ENCODE assay signal across 9 mouse cellular contexts in the genomic region with DNA sequence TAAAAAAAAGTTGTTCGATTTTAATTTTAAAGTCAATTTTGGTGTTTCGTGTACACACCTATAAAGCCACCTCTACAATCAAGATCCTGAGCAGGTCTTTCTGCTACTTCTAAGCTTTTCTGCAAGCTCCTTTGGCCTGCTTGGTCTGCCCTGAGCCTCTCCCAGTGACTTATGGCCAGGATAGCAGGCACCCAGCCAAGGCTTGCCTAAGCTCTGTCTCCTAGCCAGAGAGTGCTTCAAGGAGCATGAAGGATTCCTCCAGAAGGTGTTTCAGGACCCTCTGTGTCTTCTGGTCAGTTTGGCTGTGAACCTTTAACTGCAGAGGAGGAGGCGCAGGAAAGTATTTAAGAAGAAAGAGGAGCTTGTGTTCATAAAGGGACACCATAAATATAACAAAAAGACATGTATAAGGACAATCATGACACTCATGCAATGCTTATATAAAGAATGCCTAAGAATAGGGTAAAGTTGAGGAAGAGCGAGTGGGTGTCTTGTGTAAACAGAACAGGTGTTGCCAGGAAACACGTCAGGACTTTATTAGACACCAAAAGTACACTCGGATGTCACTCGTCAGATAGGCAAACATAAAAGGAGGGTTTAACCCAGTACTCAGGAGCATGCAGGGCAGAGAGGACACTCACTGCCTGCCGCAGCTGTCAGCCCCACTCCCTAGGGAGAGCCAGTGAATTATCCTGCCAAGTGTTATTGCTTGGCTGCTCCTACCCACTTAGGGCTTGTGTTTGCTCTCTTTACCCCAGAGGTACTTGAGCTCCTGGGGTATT. TPM values are rescaled to one million over a fixed set of nuclear protein-coding genes. Genes with fewer than 3 reads are reported as not detected.
A peak's percentile ranks its signal among the peaks of the same experiment; 100 is the strongest.
DNase-seq lines count a peak whose midpoint lies in the region; ATAC-seq and TF ChIP-seq lines count a peak whose summit lies in the region.
"Had no signal": no experiment of that assay in that cellular context is flagged by ENCODE, and none has a peak within 500 bp of the region (broad histone marks: within the 10 kb centered on the region; RNA-seq: fewer than 3 reads in every experiment).

No protein-coding gene starts in this region.

- H3K27me3 ChIP-seq in heart, embryonic 12.5 days (replicated peaks) = no peaks in the 10 kb centered on the region
- no peaks in the 10 kb centered on the region for H3K27me3 ChIP-seq in myocyte (ENCODE audit: control insufficient read depth, insufficient read depth, insufficient read length)
- H3K27me3 ChIP-seq: embryonic facial prominence, embryonic 13.5 days had no signal

- H3K9me3 ChIP-seq in heart, embryonic 12.5 days (replicated peaks) = no peaks in the 10 kb centered on the region
- H3K9me3 ChIP-seq: embryonic facial prominence, embryonic 13.5 days had no signal

- no peak overlapping the region for H3ac ChIP-seq in myocyte (ENCODE audit: control insufficient read depth, insufficient read length)

- H3K4me2 ChIP-seq in heart, embryonic 12.5 days = no peak overlapping the region
- H3K4me2 ChIP-seq in myocyte (ENCODE audit: low read depth) = peak overlapping the region; percentile 68
- H3K4me2 ChIP-seq: embryonic facial prominence, embryonic 13.5 days had no signal

- peaks cover 30% of the 10 kb centered on the region for H3K4me1 ChIP-seq in heart, embryonic 12.5 days (replicated peaks)

- no peaks in the 10 kb centered on the region for H3K36me3 ChIP-seq in heart, embryonic 12.5 days
- no peaks in the 10 kb centered on the region for H3K36me3 ChIP-seq in myocyte (ENCODE audit: control insufficient read depth, insufficient read depth)
- H3K36me3 ChIP-seq: embryonic facial prominence, embryonic 13.5 days had no signal

- H3K27ac ChIP-seq in heart, embryonic 12.5 days (ENCODE audit: poor library complexity, severe bottlenecking) = peak overlapping the region; percentile 55
- H3K27ac ChIP-seq: embryonic facial prominence, embryonic 13.5 days had no signal

- WGBS in heart, embryonic 12.5 days = 60% methylated on average over 8 of the region's 8 CpGs

- peak; percentile 40; the same call in 1 of the 2 replicates for ATAC-seq in cerebellum, adult (ENCODE audit: insufficient number of reproducible peaks, low FRiP score, low TSS enrichment)
- ATAC-seq in heart, embryonic 12.5 days (ENCODE audit: insufficient number of reproducible peaks, low FRiP score) = no peak

- peak overlapping the region; percentile 26; the same call in 1 of the 2 replicates for H3K9ac ChIP-seq in heart, embryonic 12.5 days
- H3K9ac ChIP-seq: embryonic facial prominence, embryonic 13.5 days had no signal

- no peaks in the 10 kb centered on the region for H3K79me2 ChIP-seq in myocyte (ENCODE audit: control insufficient read depth, insufficient read depth)

- peak; percentile 24 for TF ChIP-seq POLR2A in myocyte (IDR thresholded peaks at IDR 0.05; ENCODE audit: insufficient read length, low read depth)

- no peak for DNase-seq in cerebellum, adult 11 months
- DNase-seq in urinary bladder, postnatal 25 days (ENCODE audit: low spot score) = peak; percentile 60
- DNase-seq in urinary bladder, postnatal 4 days (ENCODE audit: low spot score in 2 of 2) = no peak
- DNase-seq in kidney, postnatal 25 days = peak; percentile 68 to 79
- no peak for DNase-seq in thymus, postnatal 0 days (ENCODE audit: low spot score)

- no peak overlapping the region for H3K4me3 ChIP-seq in heart, embryonic 12.5 days
- no peak overlapping the region for H3K4me3 ChIP-seq in myocyte
- H3K4me3 ChIP-seq: embryonic facial prominence, embryonic 13.5 days had no signal

TF ChIP-seq in myocyte, 11 proteins besides CTCF, POLR2A, EP300 and RAD21:
- peak; percentile 90 to 98 (median 95) for TF ChIP-seq MYOG (IDR thresholded peaks at IDR 0.05; ENCODE audit: control insufficient read depth in 1 of 3, insufficient read depth in 1 of 3, insufficient read length in 2 of 3, low read depth in 2 of 3)
- peak; percentile 89 to 99 (median 98) for TF ChIP-seq MYOD1 (IDR thresholded peaks at IDR 0.05; ENCODE audit: control insufficient read depth in 1 of 3, insufficient read length in 2 of 3, low read depth in 2 of 3)
- no peak for TF ChIP-seq USF1 (IDR thresholded peaks at IDR 0.05; ENCODE audit: low read depth)
- peak; percentile 74 for TF ChIP-seq TCF12 (IDR thresholded peaks at IDR 0.05; ENCODE audit: insufficient read depth, poor library complexity, severe bottlenecking)

RNA-seq across cellular contexts. Expression of a gene that starts 27.6 kb away (rescaled TPM):
- not detected in 2 replicates for polyA plus RNA-seq in heart, embryonic 12.5 days (2016; fragmentation: Nextera tagmentation; extraction: Ambion mirVana)
- polyA plus RNA-seq in myocyte (2012; fragmentation: generic; extraction: Trizol) = not detected
- polyA plus RNA-seq in thymus, postnatal 0 days (2015; fragmentation: Nextera tagmentation; extraction: Ambion mirVana) = not detected in 2 replicates
- polyA plus RNA-seq: embryonic facial prominence, embryonic 13.5 days had no signal

RNA-seq across cellular contexts. Expression of a gene that starts 36.0 kb away (rescaled TPM):
- 2.1 and 2.9 TPM in 2 replicates for polyA plus RNA-seq in heart, embryonic 12.5 days (2016; fragmentation: Nextera tagmentation; extraction: Ambion mirVana)
- 0.28 TPM for polyA plus RNA-seq in myocyte (2012; fragmentation: generic; extraction: Trizol)
- polyA plus RNA-seq in thymus, postnatal 0 days (2015; fragmentation: Nextera tagmentation; extraction: Ambion mirVana) = 0.90 and 0.91 TPM in 2 replicates

Comparison
In these comparisons a context has a peak if more than half of its experiments do, and no peak if none do; other contexts are left out.
1. DNase-seq: peak in urinary bladder, postnatal 25 days (single experiment) and kidney, postnatal 25 days (2 of 2); none in cerebellum, adult 11 months (single experiment), urinary bladder, postnatal 4 days (0 of 2) and thymus, postnatal 0 days (single experiment).